Mouse (Mus musculus): ENCODE results near the gene Zfand6. TPM values are rescaled to one million over a fixed set of nuclear protein-coding genes. Genes with fewer than 3 reads are reported as not detected.

The Zfand6 gene
- 199 TPM for polyA plus RNA-seq (2017; shearing (Covaris generic))

GRCm38 (mm10) chr7:84689251-84690100, at the start of gene Zfand6:
Gene Zfand6, minus strand, starts transcription at chr7:84689959.

DNA sequence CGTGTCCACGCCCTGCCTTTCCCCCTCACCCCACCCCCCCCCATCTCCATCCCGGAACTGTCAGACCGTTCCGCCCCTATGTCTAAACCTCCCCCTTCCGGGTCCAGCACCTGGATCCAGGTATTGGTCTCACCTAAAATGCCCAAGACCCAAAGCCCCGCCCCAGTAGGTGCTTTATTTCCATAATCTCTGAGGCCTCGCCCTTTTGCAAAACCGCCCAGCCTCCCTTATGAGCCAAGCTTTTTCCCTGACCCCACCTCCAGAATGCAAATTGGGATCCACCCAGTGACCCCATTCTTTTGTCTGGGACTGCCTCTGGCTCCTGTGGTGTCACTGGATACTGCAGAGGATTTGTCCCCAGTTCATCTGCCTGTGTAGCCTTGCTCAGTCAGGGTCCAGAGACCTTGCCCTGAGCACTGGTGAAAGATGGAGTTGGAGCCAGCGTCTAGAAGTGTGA, 83.4 kb downstream of the Zfand6 start, which contains the start of gene Fah:
Gene Fah (minus strand): TSS at position 430 of the 457 bp plus-strand sequence.

Other genes with a start within 250 kb of the Zfand6 start
- not detected for gene Gm2115, start 161.0 kb downstream of the Zfand6 start, polyA plus RNA-seq (2017; shearing (Covaris generic))
- gene Fah, start 83.2 kb downstream of the Zfand6 start, polyA plus RNA-seq (2017; shearing (Covaris generic)): 12.5 TPM
- not detected for gene Olfr291, start 163.6 kb upstream of the Zfand6 start, polyA plus RNA-seq (2017; shearing (Covaris generic))